Mouse (Mus musculus): ENCODE measurements at regions not wholly inside any gene's neighbourhood (a gene's known extent, or its start where the extent isn't known, plus 50 kb on each side); places are given as distances from the start of the nearest gene placed in this dataset.

GRCm38 (mm10) chr2:33990711-33991110 lies 103.0 kb upstream of the Mvb12b start:
- no peak for DNase-seq
- Histone ChIP-seq H3K4me3 (replicated peaks; ENCODE audit: insufficient read depth, low read depth, low read length) (no peak overlapping the region), H3K4me1 (ENCODE audit: control insufficient read depth, insufficient read depth, low read length) (no peaks in the 10 kb centered on the region), H3K27me3 (ENCODE audit: control insufficient read depth, insufficient read depth, low read length) (no peaks in the 10 kb centered on the region), H3K27ac (ENCODE audit: insufficient read depth, low read length) (no peak overlapping the region)
- WGBS: 93% methylated on average over 6 of the region's 6 CpGs
- no peak for TF ChIP-seq CTCF (IDR thresholded peaks at IDR 0.05; ENCODE audit: borderline replicate concordance, insufficient read depth, low read depth, low read length)
- TF ChIP-seq POLR2A (IDR thresholded peaks at IDR 0.05; ENCODE audit: borderline replicate concordance, insufficient read depth, low read length): no peak

DNA sequence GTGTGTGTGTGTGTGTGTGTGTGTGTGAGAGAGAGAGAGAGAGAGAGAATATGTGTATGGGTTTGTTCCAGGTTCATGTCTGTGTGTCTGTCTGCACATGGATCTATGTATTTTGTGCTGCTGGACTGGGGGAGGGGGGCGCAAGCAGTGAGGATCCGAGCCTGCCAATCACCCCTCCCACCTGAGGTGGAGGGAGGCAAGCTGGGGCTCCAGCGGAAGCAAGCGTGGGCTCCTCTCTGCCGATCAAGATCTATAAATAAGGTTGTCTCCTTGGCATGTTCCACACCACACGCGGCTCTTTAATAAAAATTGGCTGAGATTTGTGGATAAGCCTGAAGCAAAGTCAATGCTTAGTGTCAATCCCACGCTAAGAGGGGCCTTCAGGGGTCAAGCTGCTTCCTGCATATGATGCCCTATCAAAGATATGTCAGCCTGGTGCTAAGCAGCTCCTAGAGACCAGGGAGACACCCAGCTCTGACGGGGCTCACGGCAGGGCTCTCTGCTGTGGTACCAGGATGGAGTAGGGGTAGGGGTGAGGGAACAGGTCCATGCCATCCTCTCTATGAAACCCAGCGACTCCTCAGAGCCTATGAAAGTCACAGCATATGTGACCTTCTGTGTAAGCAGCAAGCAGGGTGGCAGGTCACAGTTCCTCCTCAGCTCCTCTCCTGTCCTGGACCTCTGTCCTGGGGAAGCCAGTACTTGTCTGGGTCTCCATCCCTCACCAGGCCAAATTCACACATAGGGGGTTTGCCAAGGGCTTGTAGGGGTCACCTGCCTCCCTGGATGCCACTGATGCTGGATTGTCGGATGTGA lies 102.0 kb upstream of the Mvb12b start:
- Histone ChIP-seq H3K4me1 (ENCODE audit: control insufficient read depth, insufficient read depth, low read length) (no peaks in the 10 kb centered on the region), H3K27ac (ENCODE audit: insufficient read depth, low read length) (no peak overlapping the region), H3K4me3 (replicated peaks; ENCODE audit: insufficient read depth, low read depth, low read length) (no peak overlapping the region), H3K27me3 (ENCODE audit: control insufficient read depth, insufficient read depth, low read length) (no peaks in the 10 kb centered on the region)
- no peak for TF ChIP-seq POLR2A (IDR thresholded peaks at IDR 0.05; ENCODE audit: borderline replicate concordance, insufficient read depth, low read length)
- TF ChIP-seq CTCF (IDR thresholded peaks at IDR 0.05; ENCODE audit: borderline replicate concordance, insufficient read depth, low read depth, low read length): no peak
- DNase-seq: no peak
- WGBS: 37% methylated on average over 12 of the region's 12 CpGs

- H3K4me1 ChIP-seq (ENCODE audit: control insufficient read depth, insufficient read depth, low read length): no peaks in the 10 kb centered on the region
- no peak overlapping the region for H3K27ac ChIP-seq (ENCODE audit: insufficient read depth, low read length)
- H3K4me3 ChIP-seq (replicated peaks; ENCODE audit: insufficient read depth, low read depth, low read length): peak overlapping the region; percentile 38
- 27% methylated on average over 4 of the region's 4 CpGs for WGBS
- no peaks in the 10 kb centered on the region for H3K27me3 ChIP-seq (ENCODE audit: control insufficient read depth, insufficient read depth, low read length)
- TF ChIP-seq POLR2A (IDR thresholded peaks at IDR 0.05; ENCODE audit: borderline replicate concordance, insufficient read depth, low read length) (no peak), CTCF (IDR thresholded peaks at IDR 0.05; ENCODE audit: borderline replicate concordance, insufficient read depth, low read depth, low read length) (no peak)
- DNase-seq: peak in 1 of 2 experiments; percentile 54
Observed at GRCm38 (mm10) chr2:33986420-33986819, 98.7 kb upstream of the Mvb12b start.

GRCm38 (mm10) chr2:33985316-33985715 lies 97.6 kb upstream of the Mvb12b start:
- H3K4me3 ChIP-seq (replicated peaks; ENCODE audit: insufficient read depth, low read depth, low read length): no peak overlapping the region
- no peak overlapping the region for H3K27ac ChIP-seq (ENCODE audit: insufficient read depth, low read length)
- H3K27me3 ChIP-seq (ENCODE audit: control insufficient read depth, insufficient read depth, low read length): no peaks in the 10 kb centered on the region
- WGBS: 14% methylated on average over 11 of the region's 11 CpGs
- no peaks in the 10 kb centered on the region for H3K4me1 ChIP-seq (ENCODE audit: control insufficient read depth, insufficient read depth, low read length)
- peak in 1 of 2 experiments; percentile 27 for DNase-seq
- TF ChIP-seq CTCF (IDR thresholded peaks at IDR 0.05; ENCODE audit: borderline replicate concordance, insufficient read depth, low read depth, low read length): no peak
- no peak for TF ChIP-seq POLR2A (IDR thresholded peaks at IDR 0.05; ENCODE audit: borderline replicate concordance, insufficient read depth, low read length)

- 68% methylated on average over 11 of the region's 11 CpGs for WGBS
- Histone ChIP-seq H3K27ac (ENCODE audit: insufficient read depth, low read length) (no peak overlapping the region), H3K4me1 (ENCODE audit: control insufficient read depth, insufficient read depth, low read length) (no peaks in the 10 kb centered on the region), H3K4me3 (replicated peaks; ENCODE audit: insufficient read depth, low read depth, low read length) (no peak overlapping the region), H3K27me3 (ENCODE audit: control insufficient read depth, insufficient read depth, low read length) (no peaks in the 10 kb centered on the region)
- TF ChIP-seq POLR2A (IDR thresholded peaks at IDR 0.05; ENCODE audit: borderline replicate concordance, insufficient read depth, low read length) (no peak), CTCF (IDR thresholded peaks at IDR 0.05; ENCODE audit: borderline replicate concordance, insufficient read depth, low read depth, low read length) (no peak)
- DNase-seq: no peak
Observed at GRCm38 (mm10) chr2:33983112-33983748, 95.5 kb upstream of the Mvb12b start.

GRCm38 (mm10) chr2:33981936-33982335 lies 94.2 kb upstream of the Mvb12b start:
- WGBS: 57% methylated on average over 8 of the region's 8 CpGs
- Histone ChIP-seq H3K27me3 (ENCODE audit: control insufficient read depth, insufficient read depth, low read length) (no peaks in the 10 kb centered on the region), H3K27ac (ENCODE audit: insufficient read depth, low read length) (no peak overlapping the region), H3K4me3 (replicated peaks; ENCODE audit: insufficient read depth, low read depth, low read length) (no peak overlapping the region), H3K4me1 (ENCODE audit: control insufficient read depth, insufficient read depth, low read length) (no peaks in the 10 kb centered on the region)
- no peak for DNase-seq
- TF ChIP-seq POLR2A (IDR thresholded peaks at IDR 0.05; ENCODE audit: borderline replicate concordance, insufficient read depth, low read length): no peak
- TF ChIP-seq CTCF (IDR thresholded peaks at IDR 0.05; ENCODE audit: borderline replicate concordance, insufficient read depth, low read depth, low read length): no peak

DNA sequence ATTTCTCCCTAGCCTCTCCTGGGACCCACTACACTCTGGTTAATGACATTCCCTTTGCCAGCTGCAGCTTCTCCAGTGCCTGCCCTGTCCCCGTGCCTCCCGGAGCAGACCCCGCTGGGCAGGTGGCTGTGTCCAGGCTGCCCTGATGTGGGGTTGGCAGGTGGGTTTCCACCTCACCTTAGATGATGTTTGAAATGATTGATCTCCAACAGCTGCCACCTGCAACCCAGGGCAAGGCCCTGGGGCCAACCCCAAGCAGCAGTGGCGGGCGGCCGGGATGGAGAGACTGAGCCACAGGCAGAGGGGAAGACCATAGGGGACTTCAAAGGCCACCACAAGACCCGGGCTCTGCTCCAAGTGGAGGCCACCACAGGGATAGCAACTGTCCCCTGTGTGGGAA lies 93.6 kb upstream of the Mvb12b start:
- no peak for DNase-seq
- Histone ChIP-seq H3K4me1 (ENCODE audit: control insufficient read depth, insufficient read depth, low read length) (no peaks in the 10 kb centered on the region), H3K27me3 (ENCODE audit: control insufficient read depth, insufficient read depth, low read length) (no peaks in the 10 kb centered on the region), H3K27ac (ENCODE audit: insufficient read depth, low read length) (no peak overlapping the region), H3K4me3 (replicated peaks; ENCODE audit: insufficient read depth, low read depth, low read length) (no peak overlapping the region)
- WGBS: 79% methylated on average over 7 of the region's 7 CpGs
- TF ChIP-seq POLR2A (IDR thresholded peaks at IDR 0.05; ENCODE audit: borderline replicate concordance, insufficient read depth, low read length) (no peak), CTCF (IDR thresholded peaks at IDR 0.05; ENCODE audit: borderline replicate concordance, insufficient read depth, low read depth, low read length) (no peak)

- Histone ChIP-seq H3K4me3 (replicated peaks; ENCODE audit: insufficient read depth, low read depth, low read length) (no peak overlapping the region), H3K27ac (ENCODE audit: insufficient read depth, low read length) (no peak overlapping the region), H3K27me3 (ENCODE audit: control insufficient read depth, insufficient read depth, low read length) (no peaks in the 10 kb centered on the region), H3K4me1 (ENCODE audit: control insufficient read depth, insufficient read depth, low read length) (no peaks in the 10 kb centered on the region)
- WGBS: 81% methylated on average over 10 of the region's 10 CpGs
- TF ChIP-seq POLR2A (IDR thresholded peaks at IDR 0.05; ENCODE audit: borderline replicate concordance, insufficient read depth, low read length): no peak
- DNase-seq: no peak
Observed at GRCm38 (mm10) chr2:33980884-33981283, 93.1 kb upstream of the Mvb12b start.
